Mouse (Mus musculus) urinary bladder, postnatal 36 days (tissue): ENCODE measurements around the gene Dido1.

Source experiments
- DNase-seq, 2 experiments: peaks; one replicate each; pipeline ENCODE4 v3.0.0; 2022; ENCODE audit warnings: low spot score in 2 of 2, mixed read lengths in 1 of 2

Dido1 gene

GRCm38 (mm10) chr2:180709923-180710272 is at the start of gene Dido1, which contains the start of gene Gid8:
Dido1 (minus strand) TSS chr2:180709999.
Gid8 (plus strand) TSS chr2:180710117.
- peak; percentile 91 to 95 for DNase-seq

- DNase-seq, result no peak
Observed at GRCm38 (mm10) chr2:180758513-180759263, 48.9 kb upstream of the Dido1 start.

GRCm38 (mm10) chr2:180756786-180757185 is 47.0 kb upstream of the Dido1 start:
- DNase-seq, result no peak

GRCm38 (mm10) chr2:180755896-180756295 is 46.1 kb upstream of the Dido1 start:
- peak; percentile 23 to 39 for DNase-seq

- no peak for DNase-seq
Observed at GRCm38 (mm10) chr2:180754976-180755688, 45.3 kb upstream of the Dido1 start.

- no peak for DNase-seq
Observed at GRCm38 (mm10) chr2:180748904-180749303, 39.1 kb upstream of the Dido1 start.

GRCm38 (mm10) chr2:180746569-180747192 is 36.9 kb upstream of the Dido1 start:
- no peak for DNase-seq

GRCm38 (mm10) chr2:180745248-180745927 is 35.6 kb upstream of the Dido1 start:
- peak; percentile 68 to 83 for DNase-seq

GRCm38 (mm10) chr2:180743321-180743720 is 33.5 kb upstream of the Dido1 start:
- no peak for DNase-seq

GRCm38 (mm10) chr2:180742820-180743219 is 33.0 kb upstream of the Dido1 start:
- DNase-seq, result no peak

GRCm38 (mm10) chr2:180741421-180741820 is 31.6 kb upstream of the Dido1 start:
- no peak for DNase-seq

GRCm38 (mm10) chr2:180740349-180740748 is 30.6 kb upstream of the Dido1 start:
- no peak for DNase-seq

GRCm38 (mm10) chr2:180737984-180738383 is 28.2 kb upstream of the Dido1 start:
- DNase-seq, result no peak

GRCm38 (mm10) chr2:180735232-180735631 is 25.4 kb upstream of the Dido1 start:
- no peak for DNase-seq

GRCm38 (mm10) chr2:180731984-180732383 is 22.2 kb upstream of the Dido1 start:
- no peak for DNase-seq

GRCm38 (mm10) chr2:180731036-180731435 is 21.2 kb upstream of the Dido1 start:
- no peak for DNase-seq

GRCm38 (mm10) chr2:180727613-180728021 is 17.8 kb upstream of the Dido1 start:
- no peak for DNase-seq

- DNase-seq, result no peak
Observed at GRCm38 (mm10) chr2:180726658-180727442, 17.1 kb upstream of the Dido1 start.

GRCm38 (mm10) chr2:180725856-180726629 is 16.2 kb upstream of the Dido1 start:
- no peak for DNase-seq

GRCm38 (mm10) chr2:180725414-180725778 is 15.6 kb upstream of the Dido1 start:
- DNase-seq, result no peak
